Mouse (Mus musculus) hindbrain, embryonic 12.5 days (tissue): ENCODE measurements around the gene Dbp. TPM values are rescaled to one million over a fixed set of nuclear protein-coding genes. Genes with fewer than 3 reads are reported as not detected.
"Not testable (repeated sequence)": the region's sequence is repeated elsewhere in the genome, so short reads cannot be mapped to it uniquely, and the experiment has no call there.

Source experiments
- ATAC-seq: fragments of 200-750 bp; cut with Nextera tagmentation; 2 replicates; pipeline ENCODE4 v1.8.0; 2017; ENCODE audit warnings: moderate TSS enrichment; ENCODE audit not compliant: low FRiP score
- H3K27ac ChIP-seq: fragments of 300-500 bp; sonication (generic); 2 replicates; pipeline ENCODE4 v1.5.1; 2016; ENCODE audit warnings: mild to moderate bottlenecking
- H3K27me3 ChIP-seq: fragments of 300-500 bp; sonication (generic); 2 replicates; pipeline ENCODE4 v1.6.1; 2016; ENCODE audit warnings: mild to moderate bottlenecking
- H3K36me3 ChIP-seq: fragments of 300-500 bp; sonication (generic); 2 replicates; pipeline ENCODE4 v1.6.1; 2016; ENCODE audit warnings: mild to moderate bottlenecking
- H3K4me1 ChIP-seq: fragments of 300-500 bp; sonication (generic); 2 replicates; pipeline ENCODE4 v1.6.1; 2016
- H3K4me2 ChIP-seq: fragments of 300-500 bp; sonication (generic); replicated peaks from 2 replicates; pipeline ENCODE4 v1.6.1; 2016; ENCODE audit warnings: mild to moderate bottlenecking
- H3K4me3 ChIP-seq: fragments of 300-500 bp; sonication (generic); 2 replicates; pipeline ENCODE4 v1.5.1; 2016; ENCODE audit warnings: mild to moderate bottlenecking
- H3K9ac ChIP-seq: fragments of 300-500 bp; sonication (generic); 2 replicates; pipeline ENCODE4 v1.6.1; 2016; ENCODE audit warnings: mild to moderate bottlenecking, moderate library complexity
- H3K9me3 ChIP-seq: fragments of 300-500 bp; sonication (generic); replicated peaks from 2 replicates; pipeline ENCODE4 v1.6.1; 2016; ENCODE audit warnings: mild to moderate bottlenecking
- WGBS: fragments of 180-500 bp; shearing (Covaris S2); methylation state at CpG from one replicate; pipeline ENCODE4 v1.1.7; 2016; 5-methylcytosine and 5-hydroxymethylcytosine counted together
- polyA plus RNA-seq: library from polyadenylated mRNA; unstranded; fragments of >200 nt; fragmentation: Nextera tagmentation; extraction: Ambion mirVana; gene quantifications from 2 replicates; pipeline ENCODE4 v1.2.1, GENCODE M21; 2016

Gene Dbp
- polyA plus RNA-seq = 4.2 and 5.3 TPM in 2 replicates

GRCm38 (mm10) chr7:45704730-45705442, at the start of gene Dbp:
Dbp (plus strand) TSS chr7:45705088.
- peaks cover 81% of the 10 kb centered on the region for H3K4me1 ChIP-seq

GRCm38 (mm10) chr7:45660746-45661478, 44.0 kb upstream of the Dbp start:
- H3K27me3 ChIP-seq = no peaks in the 10 kb centered on the region
- H3K4me1 ChIP-seq = no peaks in the 10 kb centered on the region
- WGBS = 86% methylated on average over 11 of the region's 11 CpGs
- H3K27ac ChIP-seq = no peak overlapping the region
- H3K36me3 ChIP-seq = no peaks in the 10 kb centered on the region
- no peak for ATAC-seq
- H3K4me2 ChIP-seq = no peak overlapping the region
- no peak overlapping the region for H3K9ac ChIP-seq
- no peaks in the 10 kb centered on the region for H3K9me3 ChIP-seq
- H3K4me3 ChIP-seq = no peak overlapping the region

More at GRCm38 (mm10) chr7:45704730-45705442, at the start of gene Dbp:
- Histone ChIP-seq H3K9ac (peak within 1 kb of the TSS; percentile 66), H3K27ac (peak within 1 kb of the TSS; percentile 91), H3K4me2 (peak within 1 kb of the TSS; percentile 94), H3K27me3 (peaks cover 8% of the 10 kb centered on the region), H3K36me3 (no peaks in the 10 kb centered on the region), H3K4me3 (peak within 1 kb of the TSS; percentile 55), H3K9me3 (no peaks in the 10 kb centered on the region)
- under 1% methylated on average over 36 of the region's 36 CpGs for WGBS
- ATAC-seq = peak; percentile 83

- 86% methylated on average over 6 of the region's 6 CpGs for WGBS
Observed at GRCm38 (mm10) chr7:45661702-45662101, 43.2 kb upstream of the Dbp start.

GRCm38 (mm10) chr7:45665303-45666138, 39.4 kb upstream of the Dbp start:
- ATAC-seq = no peak
- Histone ChIP-seq H3K36me3 (no peaks in the 10 kb centered on the region), H3K9me3 (no peaks in the 10 kb centered on the region), H3K27ac (no peak overlapping the region), H3K27me3 (0 out of 2 replicates have a peak, but pooled peaks cover 3% of the 10 kb centered on the region), H3K4me2 (no peak overlapping the region), H3K4me3 (no peak overlapping the region), H3K9ac (no peak overlapping the region), H3K4me1 (no peaks in the 10 kb centered on the region)
- WGBS = 58% methylated on average over 13 of the region's 13 CpGs

More at GRCm38 (mm10) chr7:45661702-45662101, 43.2 kb upstream of the Dbp start:
- not testable (repeated sequence) for H3K27me3 ChIP-seq, H3K9me3 ChIP-seq, H3K4me2 ChIP-seq, H3K36me3 ChIP-seq, H3K4me1 ChIP-seq, ATAC-seq, H3K9ac ChIP-seq, H3K27ac ChIP-seq, H3K4me3 ChIP-seq

GRCm38 (mm10) chr7:45666161-45666560, 38.7 kb upstream of the Dbp start, which contains the start of gene Fut2:
Fut2 (minus strand) TSS chr7:45666394.
- no peak within 1 kb of the TSS for H3K4me2 ChIP-seq
- H3K27me3 ChIP-seq = 0 out of 2 replicates have a peak, but pooled peaks cover 3% of the 10 kb centered on the region
- H3K36me3 ChIP-seq = no peaks in the 10 kb centered on the region
- 81% methylated on average over 7 of the region's 7 CpGs for WGBS
- H3K27ac ChIP-seq = no peak within 1 kb of the TSS
- H3K9ac ChIP-seq = no peak within 1 kb of the TSS
- ATAC-seq = no peak
- H3K9me3 ChIP-seq = no peaks in the 10 kb centered on the region
- H3K4me1 ChIP-seq = no peaks in the 10 kb centered on the region
- no peak within 1 kb of the TSS for H3K4me3 ChIP-seq

- Histone ChIP-seq H3K4me3 (no peak overlapping the region), H3K27me3 (0 out of 2 replicates have a peak, but pooled peaks cover 3% of the 10 kb centered on the region), H3K9me3 (no peaks in the 10 kb centered on the region), H3K9ac (no peak overlapping the region), H3K4me2 (no peak overlapping the region), H3K36me3 (no peaks in the 10 kb centered on the region), H3K4me1 (no peaks in the 10 kb centered on the region), H3K27ac (no peak overlapping the region)
- no peak for ATAC-seq
- 70% methylated on average over 14 of the region's 14 CpGs for WGBS
Observed at GRCm38 (mm10) chr7:45667761-45668160, 37.1 kb upstream of the Dbp start.

- ATAC-seq = no peak
- no peaks in the 10 kb centered on the region for H3K4me1 ChIP-seq
- 96% methylated on average over 9 of the region's 9 CpGs for WGBS
Observed at GRCm38 (mm10) chr7:45668921-45669320, 36.0 kb upstream of the Dbp start.

GRCm38 (mm10) chr7:45677627-45678295, 27.1 kb upstream of the Dbp start:
- Histone ChIP-seq H3K4me2 (no peak overlapping the region), H3K4me3 (no peak overlapping the region), H3K9ac (no peak overlapping the region), H3K27me3 (no peaks in the 10 kb centered on the region), H3K9me3 (no peaks in the 10 kb centered on the region), H3K36me3 (no peaks in the 10 kb centered on the region), H3K4me1 (peaks cover 4% of the 10 kb centered on the region; the same call in 1 of the 2 replicates), H3K27ac (no peak overlapping the region)
- WGBS = 82% methylated on average over 7 of the region's 7 CpGs
- ATAC-seq = no peak

More at GRCm38 (mm10) chr7:45668921-45669320, 36.0 kb upstream of the Dbp start:
- Histone ChIP-seq H3K9me3 (no peaks in the 10 kb centered on the region), H3K4me3 (no peak overlapping the region), H3K4me2 (no peak overlapping the region), H3K9ac (no peak overlapping the region), H3K36me3 (no peaks in the 10 kb centered on the region), H3K27ac (no peak overlapping the region), H3K27me3 (0 out of 2 replicates have a peak, but pooled peaks cover 3% of the 10 kb centered on the region)

- Histone ChIP-seq H3K27me3 (peaks cover 2% of the 10 kb centered on the region; the same call in 1 of the 2 replicates), H3K4me2 (no peak overlapping the region), H3K4me1 (peaks cover 8% of the 10 kb centered on the region; the same call in 1 of the 2 replicates), H3K9ac (no peak overlapping the region), H3K27ac (no peak overlapping the region), H3K4me3 (no peak overlapping the region), H3K9me3 (no peaks in the 10 kb centered on the region), H3K36me3 (no peaks in the 10 kb centered on the region)
- WGBS = 93% methylated on average over 14 of the region's 14 CpGs
- no peak for ATAC-seq
Observed at GRCm38 (mm10) chr7:45678513-45678912, 26.4 kb upstream of the Dbp start.

- peaks cover 6% of the 10 kb centered on the region; the same call in 1 of the 2 replicates for H3K27me3 ChIP-seq
- no peaks in the 10 kb centered on the region for H3K9me3 ChIP-seq
- peaks cover 8% of the 10 kb centered on the region; the same call in 1 of the 2 replicates for H3K4me1 ChIP-seq
- no peak for ATAC-seq
- no peak overlapping the region for H3K4me3 ChIP-seq
- no peak overlapping the region for H3K9ac ChIP-seq
- 70% methylated on average over 14 of the region's 14 CpGs for WGBS
- no peaks in the 10 kb centered on the region for H3K36me3 ChIP-seq
- H3K4me2 ChIP-seq = no peak overlapping the region
- no peak overlapping the region for H3K27ac ChIP-seq
Observed at GRCm38 (mm10) chr7:45679966-45680621, 24.8 kb upstream of the Dbp start.
